Mouse (Mus musculus) liver, adult 2 months (tissue): ENCODE measurements around the gene Aff3.

Experiments used
- CTCF ChIP-seq: fragments of 200-500 bp; IDR thresholded peaks from 2 replicates; pipeline ENCODE4 v1.5.1; 2011; ENCODE audit warnings: low read depth, low read length, control low read depth
- POLR2A ChIP-seq: fragments of 200-500 bp; IDR thresholded peaks from 2 replicates; pipeline ENCODE4 v1.6.1; 2011; ENCODE audit warnings: low read length, control low read depth; ENCODE audit not compliant: insufficient read depth; ENCODE audit errors: extremely low read depth

DNA sequence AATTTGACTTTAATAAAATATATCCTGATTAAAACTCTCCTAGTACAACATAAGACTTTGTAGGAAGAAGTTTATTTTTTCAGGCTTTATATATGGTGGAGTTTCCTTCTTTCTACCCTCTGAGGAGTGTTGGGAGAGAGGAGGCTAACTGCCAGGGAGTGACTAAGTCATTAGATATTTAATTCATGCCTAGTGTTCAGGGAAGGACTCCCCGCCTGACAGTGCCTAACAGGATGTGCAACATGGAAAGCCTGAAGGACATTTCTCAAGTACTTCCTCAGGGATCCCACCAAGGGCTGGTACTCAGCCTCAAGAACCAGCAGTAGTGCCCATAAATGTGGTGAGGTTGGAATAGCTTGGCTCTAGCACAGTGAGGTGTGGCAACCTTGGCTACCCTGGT, 378.2 kb downstream of the Aff3 start:
- TF ChIP-seq CTCF (no peak), POLR2A (no peak)
